Mouse (Mus musculus): ENCODE results near the gene Tfap2a. TPM values are rescaled to one million over a fixed set of nuclear protein-coding genes. Genes with fewer than 3 reads are reported as not detected.

Tfap2a gene
- total and polyA plus RNA-seq, 3 experiments = 0.87 to 12.3 (median 6.8) TPM

DNA sequence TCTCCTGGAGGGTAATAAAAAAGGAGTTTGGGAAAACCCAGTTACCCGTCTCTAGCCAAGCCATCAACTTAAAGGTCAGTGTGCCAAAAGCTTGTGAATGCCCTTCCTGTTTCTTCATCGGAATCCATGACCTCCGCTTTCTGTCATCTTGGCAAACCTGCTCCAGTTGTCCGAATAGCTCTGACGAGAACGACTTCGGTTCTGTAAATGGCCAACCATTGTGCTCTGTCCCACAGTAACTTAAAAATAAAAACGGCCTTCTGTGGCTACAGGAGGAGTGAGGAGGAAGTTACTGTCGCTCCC lies 11.4 kb upstream of the Tfap2a start:
- no peaks in the 10 kb centered on the region for H3K4me1 ChIP-seq (ENCODE audit: insufficient read depth, low read depth, low read length)
- 0 out of 2 replicates have a peak, but pooled peaks cover 2% of the 10 kb centered on the region for H3K27me3 ChIP-seq (ENCODE audit: insufficient read depth, low read length)
- no peak overlapping the region for H3K4me3 ChIP-seq (ENCODE audit: low read depth, low read length)
- no peak for TF ChIP-seq GATA2 (IDR thresholded peaks at IDR 0.05; ENCODE audit: borderline replicate concordance, low read depth, low read length)
- no peak for TF ChIP-seq CTCF (IDR thresholded peaks at IDR 0.05; ENCODE audit: low read depth, low read length)
- ATAC-seq (ENCODE audit: extremely low read depth, insufficient number of reproducible peaks, low FRiP score, poor library complexity, severe bottlenecking) = no peak
- no peaks in the 10 kb centered on the region for H3K36me3 ChIP-seq (replicated peaks)
- DNase-seq (ENCODE audit: low spot score) = no peak
- no peaks in the 10 kb centered on the region for H3K9me3 ChIP-seq (replicated peaks)

DNA sequence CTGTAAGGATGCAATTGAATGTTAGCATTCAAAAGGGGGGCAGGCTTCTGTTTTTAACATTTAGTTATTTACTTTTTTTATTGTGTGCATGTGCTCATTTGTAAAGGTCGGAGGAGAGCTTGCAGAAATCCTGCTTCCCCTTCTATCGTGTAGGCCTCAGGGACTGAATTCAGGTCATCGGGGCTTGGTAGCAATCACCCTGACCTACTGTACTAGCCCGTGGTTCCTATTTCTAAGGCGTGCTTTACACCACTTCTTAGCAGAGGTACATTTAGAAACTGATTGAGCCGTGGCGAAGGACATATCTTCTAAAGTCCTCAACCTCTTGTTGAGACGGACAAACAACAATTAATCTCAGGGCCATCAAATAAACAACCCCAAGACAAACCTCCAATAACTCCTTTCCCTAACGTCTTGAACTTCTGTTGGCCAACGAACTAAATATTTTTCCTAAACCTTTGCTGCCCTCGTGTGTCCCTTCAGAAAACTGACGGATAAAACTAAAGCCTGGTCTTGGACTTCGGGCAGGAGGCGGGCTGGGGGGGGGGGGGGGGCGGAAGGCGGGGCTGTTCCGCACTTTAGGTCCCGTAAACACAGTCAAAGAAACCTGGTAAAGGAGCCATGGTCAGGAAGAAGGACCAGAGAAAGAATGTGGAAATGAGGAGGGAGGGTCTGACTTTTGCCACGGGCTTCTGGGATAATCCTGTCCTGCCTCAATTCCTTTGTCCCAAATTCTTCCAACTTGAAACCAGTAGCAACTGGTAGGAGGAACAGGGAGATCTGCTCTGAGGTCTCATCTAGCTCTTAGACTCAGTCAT lies 10.8 kb upstream of the Tfap2a start:
- TF ChIP-seq GATA1 (IDR thresholded peaks at IDR 0.05; ENCODE audit: borderline replicate concordance, low read length) (no peak), POLR2AphosphoS5 (IDR thresholded peaks at IDR 0.05; ENCODE audit: insufficient replicate concordance, low read depth, low read length) (no peak)
- DNase-seq (ENCODE audit: low spot score) (no peak), ATAC-seq (ENCODE audit: extremely low read depth, insufficient number of reproducible peaks, low FRiP score, poor library complexity, severe bottlenecking) (no peak)
- Histone ChIP-seq H3K27me3 (ENCODE audit: insufficient read depth, low read length) (0 out of 2 replicates have a peak, but pooled peaks cover 5% of the 10 kb centered on the region), H3K9me3 (replicated peaks) (no peaks in the 10 kb centered on the region), H3K4me1 (ENCODE audit: insufficient read depth, low read depth, low read length) (no peaks in the 10 kb centered on the region), H3K36me3 (replicated peaks) (no peaks in the 10 kb centered on the region), H3K4me3 (ENCODE audit: low read depth, low read length) (no peak overlapping the region)

- no peak for DNase-seq (ENCODE audit: low spot score)
- peaks cover 10% of the 10 kb centered on the region; the same call in 1 of the 2 replicates for H3K27me3 ChIP-seq (ENCODE audit: insufficient read depth, low read length)
- no peaks in the 10 kb centered on the region for H3K36me3 ChIP-seq (replicated peaks)
- H3K4me3 ChIP-seq (ENCODE audit: low read depth, low read length) = no peak overlapping the region
- H3K9me3 ChIP-seq (replicated peaks) = no peaks in the 10 kb centered on the region
- TF ChIP-seq GATA2 (IDR thresholded peaks at IDR 0.05; ENCODE audit: borderline replicate concordance, low read depth, low read length) (no peak), CTCF (IDR thresholded peaks at IDR 0.05; ENCODE audit: low read depth, low read length) (no peak), TAL1 (conservative IDR thresholded peaks at IDR 0.05; ENCODE audit: low read depth, low read length) (no peak), POLR2AphosphoS5 (IDR thresholded peaks at IDR 0.05; ENCODE audit: insufficient replicate concordance, low read depth, low read length) (no peak), GATA1 (IDR thresholded peaks at IDR 0.05; ENCODE audit: borderline replicate concordance, low read length) (no peak)
- H3K4me1 ChIP-seq (ENCODE audit: insufficient read depth, low read depth, low read length) = no peaks in the 10 kb centered on the region
- no peak for ATAC-seq (ENCODE audit: extremely low read depth, insufficient number of reproducible peaks, low FRiP score, poor library complexity, severe bottlenecking)
These were observed 6.1 kb upstream of the Tfap2a start for GRCm38 (mm10) chr13:40744111-40744805.

DNA sequence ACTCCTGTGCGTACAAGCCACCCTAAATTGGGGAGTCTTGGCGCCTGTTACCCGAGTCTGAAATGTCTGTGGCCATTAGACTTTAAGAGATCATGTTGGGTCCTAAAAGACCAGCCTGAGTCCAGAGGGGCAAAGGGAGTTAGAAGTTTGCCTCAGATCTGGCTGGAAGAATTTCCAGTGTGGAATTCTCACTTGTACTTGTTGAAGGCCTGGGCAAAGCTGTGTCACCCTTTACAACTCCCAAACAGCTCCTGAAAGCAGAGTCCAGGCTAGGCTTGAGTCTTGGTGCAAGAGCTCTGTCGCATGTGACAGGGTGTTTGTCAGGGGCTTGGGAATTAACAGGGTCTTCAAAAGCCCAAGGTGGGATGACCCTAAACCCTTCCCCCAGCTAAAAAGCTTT lies 5.0 kb upstream of the Tfap2a start:
- no peaks in the 10 kb centered on the region for H3K9me3 ChIP-seq (replicated peaks)
- peaks cover 19% of the 10 kb centered on the region; the same call in 1 of the 2 replicates for H3K27me3 ChIP-seq (ENCODE audit: insufficient read depth, low read length)
- H3K4me1 ChIP-seq (ENCODE audit: insufficient read depth, low read depth, low read length) = no peaks in the 10 kb centered on the region
- H3K4me3 ChIP-seq (ENCODE audit: low read depth, low read length) = no peak overlapping the region
- TF ChIP-seq CTCF (IDR thresholded peaks at IDR 0.05; ENCODE audit: low read depth, low read length) (no peak), GATA2 (IDR thresholded peaks at IDR 0.05; ENCODE audit: borderline replicate concordance, low read depth, low read length) (no peak), POLR2AphosphoS5 (IDR thresholded peaks at IDR 0.05; ENCODE audit: insufficient replicate concordance, low read depth, low read length) (no peak), TAL1 (conservative IDR thresholded peaks at IDR 0.05; ENCODE audit: low read depth, low read length) (no peak), GATA1 (IDR thresholded peaks at IDR 0.05; ENCODE audit: borderline replicate concordance, low read length) (no peak)
- H3K36me3 ChIP-seq (replicated peaks) = no peaks in the 10 kb centered on the region
- ATAC-seq (ENCODE audit: extremely low read depth, insufficient number of reproducible peaks, low FRiP score, poor library complexity, severe bottlenecking) = no peak
- no peak for DNase-seq (ENCODE audit: low spot score)

GRCm38 (mm10) chr13:40741841-40742550 lies 3.8 kb upstream of the Tfap2a start:
- H3K4me3 ChIP-seq (ENCODE audit: low read depth, low read length) = no peak overlapping the region
- no peak for TF ChIP-seq TAL1 (conservative IDR thresholded peaks at IDR 0.05; ENCODE audit: low read depth, low read length)
- TF ChIP-seq CTCF (IDR thresholded peaks at IDR 0.05; ENCODE audit: low read depth, low read length) = no peak
- TF ChIP-seq GATA1 (IDR thresholded peaks at IDR 0.05; ENCODE audit: borderline replicate concordance, low read length) = no peak
- TF ChIP-seq GATA2 (IDR thresholded peaks at IDR 0.05; ENCODE audit: borderline replicate concordance, low read depth, low read length) = no peak
- no peak for TF ChIP-seq POLR2AphosphoS5 (IDR thresholded peaks at IDR 0.05; ENCODE audit: insufficient replicate concordance, low read depth, low read length)
- H3K4me1 ChIP-seq (ENCODE audit: insufficient read depth, low read depth, low read length) = no peaks in the 10 kb centered on the region
- no peaks in the 10 kb centered on the region for H3K9me3 ChIP-seq (replicated peaks)
- ATAC-seq (ENCODE audit: extremely low read depth, insufficient number of reproducible peaks, low FRiP score, poor library complexity, severe bottlenecking) = no peak
- DNase-seq (ENCODE audit: low spot score) = no peak
- H3K36me3 ChIP-seq (replicated peaks) = no peaks in the 10 kb centered on the region
- H3K27me3 ChIP-seq (ENCODE audit: insufficient read depth, low read length) = peaks cover 30% of the 10 kb centered on the region; the same call in 1 of the 2 replicates

DNA sequence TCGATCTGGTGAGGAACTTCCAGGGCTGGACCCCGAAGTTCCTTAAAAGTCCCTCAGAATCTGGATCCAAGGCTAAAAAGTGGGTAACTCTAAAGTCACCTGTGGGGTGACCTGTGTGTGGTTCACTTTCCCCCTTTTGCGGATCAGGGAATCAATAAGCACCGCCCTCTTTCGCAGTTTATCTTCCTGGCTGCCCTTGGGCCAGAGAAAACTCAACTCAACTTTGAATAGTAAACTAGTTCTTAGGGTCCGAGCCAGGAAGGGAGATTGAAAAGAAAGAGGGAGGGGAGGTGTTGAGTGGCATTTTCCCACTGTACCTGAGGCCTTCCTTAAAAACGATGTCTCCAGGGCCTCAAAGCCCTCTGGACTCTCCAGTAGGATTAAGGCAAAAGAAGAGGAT lies 3.3 kb upstream of the Tfap2a start:
- Histone ChIP-seq H3K36me3 (replicated peaks) (no peaks in the 10 kb centered on the region), H3K4me1 (ENCODE audit: insufficient read depth, low read depth, low read length) (no peaks in the 10 kb centered on the region), H3K9me3 (replicated peaks) (no peaks in the 10 kb centered on the region), H3K27me3 (ENCODE audit: insufficient read depth, low read length) (peaks cover 31% of the 10 kb centered on the region; the same call in 1 of the 2 replicates), H3K4me3 (ENCODE audit: low read depth, low read length) (no peak overlapping the region)
- TF ChIP-seq GATA2 (IDR thresholded peaks at IDR 0.05; ENCODE audit: borderline replicate concordance, low read depth, low read length) (no peak), CTCF (IDR thresholded peaks at IDR 0.05; ENCODE audit: low read depth, low read length) (no peak), TAL1 (conservative IDR thresholded peaks at IDR 0.05; ENCODE audit: low read depth, low read length) (no peak), GATA1 (IDR thresholded peaks at IDR 0.05; ENCODE audit: borderline replicate concordance, low read length) (no peak), POLR2AphosphoS5 (IDR thresholded peaks at IDR 0.05; ENCODE audit: insufficient replicate concordance, low read depth, low read length) (no peak)
- no peak for DNase-seq (ENCODE audit: low spot score)
- ATAC-seq (ENCODE audit: extremely low read depth, insufficient number of reproducible peaks, low FRiP score, poor library complexity, severe bottlenecking) = no peak
